Mouse (Mus musculus): ENCODE results near the gene Erc2. TPM values are rescaled to one million over a fixed set of nuclear protein-coding genes. Genes with fewer than 3 reads are reported as not detected.
A peak's percentile ranks its signal among the peaks of the same experiment; 100 is the strongest.

The Erc2 gene
- total RNA-seq, 2 experiments from 2014 or later = 227 to 232 TPM

GRCm38 (mm10) chr14:27985201-27985600, 363.0 kb downstream of the Erc2 start:
- intact Hi-C loops (cut with DNase I) = no loop called here
- DNase-seq (ENCODE audit: low spot score in 2 of 2) = no peak

- DNase-seq (ENCODE audit: low spot score in 2 of 2) = no peak
- intact Hi-C loops (cut with DNase I) = no loop called here
Measured at GRCm38 (mm10) chr14:27987422-27987821, 365.2 kb downstream of the Erc2 start.

GRCm38 (mm10) chr14:27998551-27998950, 376.3 kb downstream of the Erc2 start:
- intact Hi-C loops (cut with DNase I) = no loop called here
- DNase-seq (ENCODE audit: low spot score in 2 of 2) = no peak

- intact Hi-C loops (cut with DNase I) = loop anchor here (2.0 kb wide), 1 partner anchor 505 kb away; no protein-coding TSS in a partner anchor
- DNase-seq (ENCODE audit: low spot score in 2 of 2) = peak in 1 of 2 experiments; percentile 39
Measured at GRCm38 (mm10) chr14:28004023-28004422, 381.8 kb downstream of the Erc2 start.

- intact Hi-C loops (cut with DNase I) = no loop called here
- DNase-seq (ENCODE audit: low spot score in 2 of 2) = no peak
Measured at GRCm38 (mm10) chr14:28010536-28011280, 388.5 kb downstream of the Erc2 start.

GRCm38 (mm10) chr14:28023199-28023598, 401.0 kb downstream of the Erc2 start:
- intact Hi-C loops (cut with DNase I) = no loop called here
- no peak for DNase-seq (ENCODE audit: low spot score in 2 of 2)

- DNase-seq (ENCODE audit: low spot score in 2 of 2) = peak in 1 of 2 experiments; percentile 29
- intact Hi-C loops (cut with DNase I) = no loop called here
Measured at GRCm38 (mm10) chr14:28030870-28031269, 408.6 kb downstream of the Erc2 start.

GRCm38 (mm10) chr14:28035013-28035412, 412.8 kb downstream of the Erc2 start:
- intact Hi-C loops (cut with DNase I) = no loop called here
- DNase-seq (ENCODE audit: low spot score in 2 of 2) = no peak

GRCm38 (mm10) chr14:28043095-28043494, 420.9 kb downstream of the Erc2 start:
- DNase-seq (ENCODE audit: low spot score in 2 of 2) = no peak
- intact Hi-C loops (cut with DNase I) = no loop called here

GRCm38 (mm10) chr14:28051646-28052045, 429.4 kb downstream of the Erc2 start:
- intact Hi-C loops (cut with DNase I) = no loop called here
- DNase-seq (ENCODE audit: low spot score in 2 of 2) = no peak

GRCm38 (mm10) chr14:28057159-28057884, 435.1 kb downstream of the Erc2 start:
- no peak for DNase-seq (ENCODE audit: low spot score in 2 of 2)
- intact Hi-C loops (cut with DNase I) = no loop called here

- intact Hi-C loops (cut with DNase I) = no loop called here
- no peak for DNase-seq (ENCODE audit: low spot score in 2 of 2)
Measured at GRCm38 (mm10) chr14:28057885-28058860, 435.9 kb downstream of the Erc2 start.

- DNase-seq (ENCODE audit: low spot score in 2 of 2) = peak in 1 of 2 experiments; percentile 30
- intact Hi-C loops (cut with DNase I) = no loop called here
Measured at GRCm38 (mm10) chr14:28060891-28061290, 438.7 kb downstream of the Erc2 start.

GRCm38 (mm10) chr14:28061649-28062375, 439.6 kb downstream of the Erc2 start:
- DNase-seq (ENCODE audit: low spot score in 2 of 2) = no peak
- intact Hi-C loops (cut with DNase I) = no loop called here

- peak; percentile 20 to 62 for DNase-seq (ENCODE audit: low spot score in 2 of 2)
- intact Hi-C loops (cut with DNase I) = no loop called here
Measured at GRCm38 (mm10) chr14:28068021-28068420, 445.8 kb downstream of the Erc2 start.

GRCm38 (mm10) chr14:28069826-28070225, 447.6 kb downstream of the Erc2 start:
- intact Hi-C loops (cut with DNase I) = no loop called here
- no peak for DNase-seq (ENCODE audit: low spot score in 2 of 2)

- intact Hi-C loops (cut with DNase I) = no loop called here
- no peak for DNase-seq (ENCODE audit: low spot score in 2 of 2)
Measured at GRCm38 (mm10) chr14:28072561-28072960, 450.3 kb downstream of the Erc2 start.

- intact Hi-C loops (cut with DNase I) = loop anchor here (5.0 kb wide), 1 partner anchor 417 kb away; no protein-coding TSS in a partner anchor
- DNase-seq (ENCODE audit: low spot score in 2 of 2) = no peak
Measured at GRCm38 (mm10) chr14:28089636-28090443, 467.6 kb downstream of the Erc2 start.

Measured in left cerebral cortex, postnatal 25 days (tissue).